Mouse (Mus musculus): ENCODE data around the gene Klhl28. TPM values are rescaled to one million over a fixed set of nuclear protein-coding genes. Genes with fewer than 3 reads are reported as not detected.

Gene Klhl28
- total and polyA plus RNA-seq, 3 experiments: 0.92 to 42.1 (median 37.9) TPM

DNA sequence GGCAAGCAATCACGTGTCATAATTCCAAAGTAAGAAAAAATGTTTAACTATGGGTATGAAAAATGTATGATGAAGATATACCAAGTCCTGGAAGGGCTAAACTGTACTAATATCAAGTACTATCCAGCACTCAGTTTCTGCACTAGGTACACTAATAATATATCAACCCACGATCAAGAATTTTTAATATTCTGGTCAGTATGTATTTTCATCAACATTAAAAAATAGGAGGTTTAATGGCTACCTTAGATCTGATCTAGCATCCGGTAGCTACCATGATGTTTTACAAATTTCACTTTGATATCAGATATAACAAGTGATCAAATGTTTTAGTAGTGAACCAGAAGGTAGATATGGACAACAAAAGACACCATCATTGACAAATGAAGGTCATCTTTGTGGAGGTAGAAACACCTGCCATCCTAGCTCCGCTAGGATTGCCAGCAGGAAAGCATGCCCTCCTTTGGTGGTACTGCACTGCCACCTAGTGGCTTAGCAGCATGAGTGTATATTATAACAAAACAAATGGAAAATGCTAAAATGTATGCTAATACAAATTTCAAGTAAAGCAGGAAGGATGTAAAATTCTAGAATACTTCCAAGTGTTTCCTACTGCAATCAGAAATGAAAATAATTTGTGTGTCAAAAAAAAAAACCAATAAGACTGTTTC is 68.1 kb downstream of the Klhl28 start:
- Histone ChIP-seq H3K9me3 (replicated peaks) (no peaks in the 10 kb centered on the region), H3K27me3 (ENCODE audit: insufficient read depth, low read length) (peaks cover 2% of the 10 kb centered on the region; the same call in 1 of the 2 replicates), H3K4me3 (ENCODE audit: low read depth, low read length) (no peak overlapping the region), H3K4me1 (ENCODE audit: insufficient read depth, low read depth, low read length) (no peaks in the 10 kb centered on the region), H3K36me3 (replicated peaks) (no peaks in the 10 kb centered on the region)
- no peak for TF ChIP-seq TAL1 (conservative IDR thresholded peaks at IDR 0.05; ENCODE audit: low read depth, low read length)
- peak; percentile 67 for TF ChIP-seq CTCF (IDR thresholded peaks at IDR 0.05; ENCODE audit: low read depth, low read length)
- DNase-seq (ENCODE audit: low spot score) (peak; percentile 29), ATAC-seq (ENCODE audit: extremely low read depth, insufficient number of reproducible peaks, low FRiP score, poor library complexity, severe bottlenecking) (peak; percentile 73)

Other genes with a start within 250 kb of the Klhl28 start
- 7.1 and 13.8 TPM in 2 replicates for gene Gm527, start 47.6 kb downstream of the Klhl28 start, total RNA-seq (2014; fragmentation: Nextera tagmentation)
- gene Gm527, start 47.6 kb downstream of the Klhl28 start, total RNA-seq (2017): 16.6 and 17.0 TPM in 2 replicates
- gene Gm527, start 47.6 kb downstream of the Klhl28 start, polyA plus RNA-seq (2012): 0.75 and 0.89 TPM in 2 replicates
- gene Togaram1, start 270 bp upstream of the Klhl28 start, total RNA-seq (2014; fragmentation: Nextera tagmentation): 102 and 106 TPM in 2 replicates
- gene Togaram1, start 270 bp upstream of the Klhl28 start, total RNA-seq (2017): 79.3 and 91.5 TPM in 2 replicates
- gene Togaram1, start 270 bp upstream of the Klhl28 start, polyA plus RNA-seq (2012): 11.4 and 12.1 TPM in 2 replicates
- gene Prpf39, start 70.8 kb upstream of the Klhl28 start, total RNA-seq (2014; fragmentation: Nextera tagmentation): 169 and 192 TPM in 2 replicates
- gene Prpf39, start 70.8 kb upstream of the Klhl28 start, total RNA-seq (2017): 100 and 122 TPM in 2 replicates
- gene Prpf39, start 70.8 kb upstream of the Klhl28 start, polyA plus RNA-seq (2012): 19.7 and 20.7 TPM in 2 replicates
- gene Fkbp3, start 108.5 kb upstream of the Klhl28 start, total RNA-seq (2014; fragmentation: Nextera tagmentation): 226 and 258 TPM in 2 replicates
- 330 and 370 TPM in 2 replicates for gene Fkbp3, start 108.5 kb upstream of the Klhl28 start, total RNA-seq (2017)
- 92.9 and 305 TPM in 2 replicates for gene Fkbp3, start 108.5 kb upstream of the Klhl28 start, polyA plus RNA-seq (2012)
- gene Fancm, start 110.1 kb upstream of the Klhl28 start, total RNA-seq (2014; fragmentation: Nextera tagmentation): 80.0 and 84.1 TPM in 2 replicates
- 51.5 and 68.1 TPM in 2 replicates for gene Fancm, start 110.1 kb upstream of the Klhl28 start, total RNA-seq (2017)
- gene Fancm, start 110.1 kb upstream of the Klhl28 start, polyA plus RNA-seq (2012): 5.0 and 7.7 TPM in 2 replicates
- 167 and 187 TPM in 2 replicates for gene Mis18bp1, start 207.1 kb upstream of the Klhl28 start, total RNA-seq (2014; fragmentation: Nextera tagmentation)
- gene Mis18bp1, start 207.1 kb upstream of the Klhl28 start, total RNA-seq (2017): 72.9 and 91.8 TPM in 2 replicates
- 6.3 and 7.6 TPM in 2 replicates for gene Mis18bp1, start 207.1 kb upstream of the Klhl28 start, polyA plus RNA-seq (2012)